8 mouse cellular contexts compared by ENCODE assay signal in genomic region chr19:21271186-21271585, GRCm38 (mm10). TPM values are rescaled to one million over a fixed set of nuclear protein-coding genes. Genes with fewer than 3 reads are reported as not detected.
DNase-seq lines count a peak whose midpoint lies in the region; ATAC-seq and TF ChIP-seq lines count a peak whose summit lies in the region.

No protein-coding gene starts in this region.

- no peaks in the 10 kb centered on the region for H3K9me3 ChIP-seq in MEL (replicated peaks; ENCODE audit: insufficient read depth, low read length)
- no peaks in the 10 kb centered on the region for H3K9me3 ChIP-seq in embryonic facial prominence, embryonic 12.5 days
- no peaks in the 10 kb centered on the region for H3K9me3 ChIP-seq in intestine, postnatal 0 days (ENCODE audit: control insufficient read depth)

- TF ChIP-seq EP300 in MEL (IDR thresholded peaks at IDR 0.05; ENCODE audit: low read depth in 1 of 2, low read length in 2 of 2), result no peak

- peak overlapping the region; percentile 95 for H3K9ac ChIP-seq in MEL (ENCODE audit: control insufficient read depth, low read depth, low read length, poor library complexity, severe bottlenecking)
- peak overlapping the region; percentile 100 for H3K9ac ChIP-seq in embryonic facial prominence, embryonic 12.5 days
- H3K9ac ChIP-seq in intestine, postnatal 0 days (ENCODE audit: low read depth, low read length), result peak overlapping the region; percentile 100

- no peak for TF ChIP-seq RAD21 in MEL (IDR thresholded peaks at IDR 0.05; ENCODE audit: low read depth, low read length)

- peak overlapping the region; percentile 86 to 90 for H3K4me3 ChIP-seq in MEL (ENCODE audit: control insufficient read depth in 1 of 2, insufficient read depth in 1 of 2, low read depth in 2 of 2, low read length in 2 of 2)
- peak overlapping the region; percentile 94 for H3K4me3 ChIP-seq in embryonic facial prominence, embryonic 12.5 days
- H3K4me3 ChIP-seq in intestine, postnatal 0 days (ENCODE audit: low read depth, low read length), result peak overlapping the region; percentile 72

- no peak for TF ChIP-seq POLR2A in MEL (IDR thresholded peaks at IDR 0.05; ENCODE audit: control insufficient read depth in 1 of 2, insufficient read depth in 1 of 2, low read depth in 1 of 2, low read length in 2 of 2, poor library complexity in 1 of 2)

- peak overlapping the region; percentile 78 for H3K4me2 ChIP-seq in embryonic facial prominence, embryonic 12.5 days (replicated peaks)
- peak overlapping the region; percentile 73 for H3K4me2 ChIP-seq in intestine, postnatal 0 days (replicated peaks; ENCODE audit: low read depth)

- 34% methylated on average over 8 of the region's 8 CpGs for WGBS in embryonic facial prominence, embryonic 12.5 days
- WGBS in intestine, postnatal 0 days, result 23% methylated on average over 8 of the region's 8 CpGs

- peaks cover 39% of the 10 kb centered on the region for H3K79me2 ChIP-seq in MEL (ENCODE audit: control insufficient read depth, insufficient read depth, low read length, poor library complexity)

- peaks cover 2 to 12% of the 10 kb centered on the region in 2 experiments for H3K36me3 ChIP-seq in MEL (ENCODE audit: control insufficient read depth in 1 of 2, insufficient read depth in 2 of 2, low read length in 2 of 2)
- no peaks in the 10 kb centered on the region for H3K36me3 ChIP-seq in embryonic facial prominence, embryonic 12.5 days
- H3K36me3 ChIP-seq in intestine, postnatal 0 days (ENCODE audit: control insufficient read depth, insufficient read depth), result no peaks in the 10 kb centered on the region

- peak overlapping the region; percentile 85 for H3K27ac ChIP-seq in MEL (ENCODE audit: control insufficient read depth, low read depth, low read length)
- H3K27ac ChIP-seq in embryonic facial prominence, embryonic 12.5 days, result peak overlapping the region; percentile 100
- H3K27ac ChIP-seq in intestine, postnatal 0 days (ENCODE audit: low read depth, low read length), result peak overlapping the region; percentile 100

- TF ChIP-seq CTCF in MEL (IDR thresholded peaks at IDR 0.05 in 2 of 3, conservative IDR thresholded peaks at IDR 0.05 in 1 of 3; ENCODE audit: control insufficient read depth in 1 of 3, insufficient read depth in 1 of 3, low read depth in 2 of 3, low read length in 3 of 3, poor library complexity in 1 of 3, severe bottlenecking in 1 of 3), result no peak
- TF ChIP-seq CTCF in intestine, postnatal 0 days (IDR thresholded peaks at IDR 0.05; ENCODE audit: low read depth), result no peak

- no peaks in the 10 kb centered on the region; a peak in 1 of 4 replicates for H3K27me3 ChIP-seq in MEL (ENCODE audit: control insufficient read depth in 1 of 2, insufficient read depth in 2 of 2, low read length in 2 of 2)
- no peaks in the 10 kb centered on the region for H3K27me3 ChIP-seq in embryonic facial prominence, embryonic 12.5 days
- H3K27me3 ChIP-seq in intestine, postnatal 0 days (replicated peaks; ENCODE audit: control insufficient read depth, insufficient read depth, low read length), result no peaks in the 10 kb centered on the region

- H3K4me1 ChIP-seq in MEL (ENCODE audit: control insufficient read depth in 1 of 2, insufficient read depth in 2 of 2, low read length in 2 of 2), result peaks cover 0 to 3% of the 10 kb centered on the region in 2 experiments; a peak in 2 of 4 replicates
- peaks cover 8% of the 10 kb centered on the region for H3K4me1 ChIP-seq in embryonic facial prominence, embryonic 12.5 days
- no peaks in the 10 kb centered on the region for H3K4me1 ChIP-seq in intestine, postnatal 0 days (replicated peaks; ENCODE audit: control insufficient read depth, insufficient read depth, low read length)

- peak; percentile 51 for DNase-seq in layer of hippocampus, adult 11-12 months (ENCODE audit: low spot score)
- no peak for DNase-seq in layer of hippocampus, adult 18-20 months (ENCODE audit: low spot score in 2 of 2)
- DNase-seq in MEL (ENCODE audit: low read depth, low spot score) (no peak), MN1 (ENCODE audit: low spot score) (no peak)
- peak; percentile 34 for DNase-seq in lung, postnatal 10 days
- peak; percentile 30 for DNase-seq in thymus, postnatal 4 days

- ATAC-seq in embryonic facial prominence, embryonic 12.5 days (ENCODE audit: insufficient number of reproducible peaks, insufficient read depth, low FRiP score, low TSS enrichment), result no peak
- ATAC-seq in intestine, postnatal 0 days, result no peak

TF ChIP-seq in MEL, 35 proteins besides CTCF, POLR2A, EP300 and RAD21:
- TF ChIP-seq ETS1 (IDR thresholded peaks at IDR 0.05; ENCODE audit: low read depth, low read length) (no peak), UBTF (IDR thresholded peaks at IDR 0.05; ENCODE audit: borderline replicate concordance, insufficient read depth, low read depth, low read length) (no peak), ZMIZ1 (IDR thresholded peaks at IDR 0.05; ENCODE audit: low read depth, low read length) (no peak), MAFK (IDR thresholded peaks at IDR 0.05; ENCODE audit: borderline replicate concordance, low read depth, low read length) (no peak), MAX (IDR thresholded peaks at IDR 0.05; ENCODE audit: low read length) (peak; percentile 10; the same call in 1 of the 2 replicates), GABPA (IDR thresholded peaks at IDR 0.05; ENCODE audit: low read depth, low read length) (no peak), MXI1 (IDR thresholded peaks at IDR 0.05; ENCODE audit: low read depth, low read length) (0 out of 2 replicates have a peak, but pooled peaks have one; percentile 14), ZKSCAN1 (IDR thresholded peaks at IDR 0.05; ENCODE audit: low read depth, low read length) (0 out of 2 replicates have a peak, but pooled peaks have one; percentile 28), CHD2 (IDR thresholded peaks at IDR 0.05; ENCODE audit: low read length) (peak; percentile 39; the same call in 1 of the 2 replicates), POLR2AphosphoS5 (IDR thresholded peaks at IDR 0.05; ENCODE audit: borderline replicate concordance, low read depth, low read length) (no peak), TBP (IDR thresholded peaks at IDR 0.05; ENCODE audit: low read depth, low read length) (peak; percentile 66; the same call in 1 of the 2 replicates), NELFE (IDR thresholded peaks at IDR 0.05; ENCODE audit: low read depth, low read length) (no peak), POLR2AphosphoS2 (IDR thresholded peaks at IDR 0.05; ENCODE audit: low read length) (no peak), KAT2A (conservative IDR thresholded peaks at IDR 0.05; ENCODE audit: low read depth, low read length) (no peak), E2F4 (IDR thresholded peaks at IDR 0.05; ENCODE audit: borderline replicate concordance, low read depth, low read length) (no peak), JUND (IDR thresholded peaks at IDR 0.05; ENCODE audit: low read depth, low read length) (no peak), TCF12 (IDR thresholded peaks at IDR 0.05; ENCODE audit: low read depth, low read length) (no peak), SIN3A (IDR thresholded peaks at IDR 0.05; ENCODE audit: low read length) (0 out of 2 replicates have a peak, but pooled peaks have one; percentile 15)

RNA-seq across cellular contexts. Expression of gene Zfand5, which starts 0.9 kb away (rescaled TPM):
- 100 to 1,000 TPM; 140 to 143 TPM for total RNA-seq in layer of hippocampus, adult 18-20 months (2021)
- total RNA-seq in MEL (2012; rRNA removed), result 66.8 and 80.1 TPM in 2 replicates
- 10 to 100 TPM; 48.1 to 51.5 TPM for polyA plus RNA-seq in MEL (2012; ENCODE audit: insufficient read depth in 1 of 2, insufficient read length in 2 of 2, low read depth in 1 of 2, low replicate concordance in 2 of 2, missing spikeins in 1 of 2)
- polyA plus RNA-seq in embryonic facial prominence, embryonic 12.5 days (2016; fragmentation: Nextera tagmentation; extraction: Ambion mirVana), result 136 TPM in 2 replicates
- polyA plus RNA-seq in intestine, postnatal 0 days (2015; fragmentation: Nextera tagmentation; extraction: Ambion mirVana), result 93.4 and 95.9 TPM in 2 replicates

Comparison
In these comparisons a context has a peak if more than half of its experiments do, and no peak if none do; other contexts are left out.
1. DNase-seq: peak in layer of hippocampus, adult 11-12 months (single experiment), lung, postnatal 10 days (single experiment) and thymus, postnatal 4 days (single experiment); none in layer of hippocampus, adult 18-20 months (0 of 2), MEL (single experiment) and MN1 (single experiment).
2. Peak in every context shown above with its lines, with median percentiles within 50 percentile points of each other: H3K27ac ChIP-seq, H3K4me3 ChIP-seq and H3K9ac ChIP-seq.